Mouse (Mus musculus): ENCODE measurements at regions not wholly inside any gene's neighbourhood (a gene's known extent, or its start where the extent isn't known, plus 50 kb on each side); places are given as distances from the start of the nearest gene placed in this dataset.

DNA sequence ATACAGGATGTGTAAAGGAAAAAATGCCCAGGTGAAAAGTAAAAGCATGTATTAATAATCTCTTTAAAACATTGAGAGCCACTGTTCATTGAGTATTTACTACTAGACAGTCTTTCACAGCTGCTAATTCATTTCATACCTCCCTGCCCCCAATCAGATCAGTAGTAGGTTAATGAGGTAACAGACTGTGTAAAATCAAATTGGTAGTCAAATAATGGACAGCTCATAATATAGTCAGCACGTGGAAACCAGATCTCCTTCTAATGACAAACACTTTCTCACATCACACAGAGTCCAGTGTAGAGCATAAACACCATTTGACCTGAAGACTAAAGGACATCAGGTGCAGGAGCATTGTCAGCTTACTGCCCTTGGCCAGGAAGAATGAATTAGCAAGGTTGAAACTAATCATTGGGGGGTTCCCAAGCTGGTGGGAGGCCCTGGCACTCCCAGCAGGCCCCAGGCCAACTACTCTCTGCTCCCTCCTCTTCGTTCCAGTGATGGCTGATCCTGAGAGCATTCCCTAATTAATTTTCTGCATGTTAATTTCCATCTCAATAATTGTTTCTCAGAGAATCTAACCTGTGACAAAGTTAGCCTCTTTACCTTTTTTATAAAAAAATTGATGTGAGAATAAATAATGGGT is 190.6 kb upstream of the Bet1 start:
- Histone ChIP-seq H3K4me3 (replicated peaks in 1 of 3; ENCODE audit: low read depth in 2 of 3, low read length in 2 of 3, poor library complexity in 1 of 3) (no peak overlapping the region), H3K4me1 (ENCODE audit: control insufficient read depth in 1 of 2, insufficient read depth in 2 of 2) (no peaks in the 10 kb centered on the region), H3K36me3 (replicated peaks in 1 of 2; ENCODE audit: control insufficient read depth in 1 of 2, insufficient read depth in 1 of 2, low read length in 1 of 2) (no peaks in the 10 kb centered on the region), H3K27me3 (replicated peaks) (no peaks in the 10 kb centered on the region), H3K27ac (ENCODE audit: insufficient read depth, low read depth) (no peak overlapping the region), H3K9ac (ENCODE audit: insufficient read depth, low read depth) (no peak overlapping the region), H3K4me2 (ENCODE audit: insufficient read depth, low read depth, poor library complexity, severe bottlenecking) (no peak overlapping the region), H3K9me3 (replicated peaks; ENCODE audit: low read length) (no peaks in the 10 kb centered on the region), H3K79me2 (replicated peaks; ENCODE audit: control insufficient read depth, extremely low read depth, insufficient read depth, poor library complexity, severe bottlenecking) (no peaks in the 10 kb centered on the region)
- no peak for TF ChIP-seq NELFE (IDR thresholded peaks at IDR 0.05; ENCODE audit: low read depth, low read length)
- no peak for TF ChIP-seq UBTF (IDR thresholded peaks at IDR 0.05; ENCODE audit: low read depth, low read length)
- no peak for TF ChIP-seq SIN3A (IDR thresholded peaks at IDR 0.05; ENCODE audit: low read length)
- TF ChIP-seq MAFK (IDR thresholded peaks at IDR 0.05; ENCODE audit: insufficient replicate concordance, low read length): no peak
- TF ChIP-seq PAX5 (IDR thresholded peaks at IDR 0.05; ENCODE audit: low read length): no peak
- no peak for TF ChIP-seq EP300 (IDR thresholded peaks at IDR 0.05; ENCODE audit: low read length)
- TF ChIP-seq MAZ (IDR thresholded peaks at IDR 0.05; ENCODE audit: low read depth, low read length): no peak
- TF ChIP-seq CHD1 (IDR thresholded peaks at IDR 0.05; ENCODE audit: low read depth, low read length): no peak
- TF ChIP-seq MAX (IDR thresholded peaks at IDR 0.05; ENCODE audit: low read length): no peak
- no peak for TF ChIP-seq BHLHE40 (IDR thresholded peaks at IDR 0.05; ENCODE audit: low read depth, low read length)
- TF ChIP-seq TCF12 (IDR thresholded peaks at IDR 0.05; ENCODE audit: low read depth, low read length): no peak
- no peak for TF ChIP-seq CHD2 (IDR thresholded peaks at IDR 0.05; ENCODE audit: low read length)
- TF ChIP-seq E2F4 (IDR thresholded peaks at IDR 0.05; ENCODE audit: insufficient replicate concordance, low read depth, low read length): no peak
- TF ChIP-seq GABPA (IDR thresholded peaks at IDR 0.05; ENCODE audit: insufficient replicate concordance, low read depth, low read length): no peak
- dilution Hi-C loops (cut with MboI; ENCODE audit: extremely low pct_ligation_motif_present, extremely low pct_unique_long_range_greater_than_20kb, low sequenced_read_pairs): no loop called here
- DNase-seq (ENCODE audit: extremely low read depth): no peak
- in situ Hi-C loops (cut with MboI; ENCODE audit: low pct_ligation_motif_present, low pct_unique_long_range_greater_than_20kb, low sequenced_read_pairs): no loop called here

DNA sequence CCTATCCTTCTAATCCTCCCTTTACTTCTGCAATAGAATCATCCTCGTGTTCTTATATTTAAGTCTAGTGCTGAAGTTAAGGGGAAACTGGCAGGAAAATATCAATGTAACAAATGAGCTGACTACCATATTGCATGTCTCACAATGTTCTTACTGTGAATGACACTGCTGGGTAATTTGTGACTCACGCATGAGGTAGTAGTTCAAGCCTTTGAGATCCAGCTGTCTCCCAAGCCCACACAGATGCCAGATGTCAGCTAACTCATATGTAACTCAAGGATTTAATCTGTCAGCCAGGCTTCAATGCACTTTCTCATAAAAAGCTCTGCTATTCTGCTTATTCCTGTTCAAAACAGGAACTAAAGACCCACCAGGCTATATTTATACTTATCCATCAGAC is 204.6 kb upstream of the Bet1 start:
- TF ChIP-seq ELF1 (IDR thresholded peaks at IDR 0.05; ENCODE audit: low read depth, low read length) (no peak), SMC3 (IDR thresholded peaks at IDR 0.05; ENCODE audit: low read depth, low read length) (no peak), MEF2A (IDR thresholded peaks at IDR 0.05; ENCODE audit: borderline replicate concordance, low read depth, low read length) (no peak), MXI1 (IDR thresholded peaks at IDR 0.05; ENCODE audit: low read depth, low read length) (no peak), TBP (conservative IDR thresholded peaks at IDR 0.05; ENCODE audit: low read depth, low read length) (no peak), ZNF384 (IDR thresholded peaks at IDR 0.05; ENCODE audit: low read depth, low read length) (no peak), ZC3H11A (IDR thresholded peaks at IDR 0.05; ENCODE audit: low read depth, low read length) (no peak), UBTF (IDR thresholded peaks at IDR 0.05; ENCODE audit: low read depth, low read length) (no peak), RAD21 (IDR thresholded peaks at IDR 0.05; ENCODE audit: low read depth, low read length) (no peak), MAFK (IDR thresholded peaks at IDR 0.05; ENCODE audit: insufficient replicate concordance, low read length) (no peak), MAZ (IDR thresholded peaks at IDR 0.05; ENCODE audit: low read depth, low read length) (no peak), BHLHE40 (IDR thresholded peaks at IDR 0.05; ENCODE audit: low read depth, low read length) (no peak), POLR2AphosphoS2 (IDR thresholded peaks at IDR 0.05; ENCODE audit: low read depth, low read length) (no peak)
- Histone ChIP-seq H3K4me2 (ENCODE audit: insufficient read depth, low read depth, poor library complexity, severe bottlenecking) (no peak overlapping the region), H3K9ac (ENCODE audit: insufficient read depth, low read depth) (no peak overlapping the region), H3K9me3 (replicated peaks; ENCODE audit: low read length) (no peaks in the 10 kb centered on the region), H3K4me3 (replicated peaks in 1 of 3; ENCODE audit: low read depth in 2 of 3, low read length in 2 of 3, poor library complexity in 1 of 3) (no peak overlapping the region), H3K36me3 (replicated peaks in 1 of 2; ENCODE audit: control insufficient read depth in 1 of 2, insufficient read depth in 1 of 2, low read length in 1 of 2) (no peaks in the 10 kb centered on the region), H3K79me2 (replicated peaks; ENCODE audit: control insufficient read depth, extremely low read depth, insufficient read depth, poor library complexity, severe bottlenecking) (no peaks in the 10 kb centered on the region), H3K27me3 (replicated peaks) (no peaks in the 10 kb centered on the region), H3K4me1 (ENCODE audit: control insufficient read depth in 1 of 2, insufficient read depth in 2 of 2) (no peaks in the 10 kb centered on the region), H3K27ac (ENCODE audit: insufficient read depth, low read depth) (no peak overlapping the region)
- no peak for DNase-seq (ENCODE audit: extremely low read depth)
- dilution Hi-C loops (cut with MboI; ENCODE audit: extremely low pct_ligation_motif_present, extremely low pct_unique_long_range_greater_than_20kb, low sequenced_read_pairs) (no loop called here), in situ Hi-C loops (cut with MboI; ENCODE audit: low pct_ligation_motif_present, low pct_unique_long_range_greater_than_20kb, low sequenced_read_pairs) (no loop called here)

All from CH12.LX (cell line).